Mouse (Mus musculus): ENCODE results near the gene Cped1.

Gene Cped1

GRCm38 (mm10) chr6:21999025-21999424, 13.3 kb downstream of the Cped1 start:
- no peak for ATAC-seq (ENCODE audit: insufficient number of reproducible peaks, low FRiP score, low TSS enrichment)

GRCm38 (mm10) chr6:22000086-22000485, 14.4 kb downstream of the Cped1 start:
- no peak for ATAC-seq (ENCODE audit: insufficient number of reproducible peaks, low FRiP score, low TSS enrichment)

- ATAC-seq (ENCODE audit: insufficient number of reproducible peaks, low FRiP score, low TSS enrichment) = no peak
Measured at GRCm38 (mm10) chr6:22000881-22001280, 15.2 kb downstream of the Cped1 start.

- no peak for ATAC-seq (ENCODE audit: insufficient number of reproducible peaks, low FRiP score, low TSS enrichment)
Measured at GRCm38 (mm10) chr6:22001284-22001916, 15.7 kb downstream of the Cped1 start.

GRCm38 (mm10) chr6:22002521-22003199, 16.9 kb downstream of the Cped1 start:
- no peak for ATAC-seq (ENCODE audit: insufficient number of reproducible peaks, low FRiP score, low TSS enrichment)

GRCm38 (mm10) chr6:22003200-22003587, 17.5 kb downstream of the Cped1 start:
- ATAC-seq (ENCODE audit: insufficient number of reproducible peaks, low FRiP score, low TSS enrichment) = no peak

GRCm38 (mm10) chr6:22003959-22004543, 18.3 kb downstream of the Cped1 start:
- ATAC-seq (ENCODE audit: insufficient number of reproducible peaks, low FRiP score, low TSS enrichment) = no peak

- no peak for ATAC-seq (ENCODE audit: insufficient number of reproducible peaks, low FRiP score, low TSS enrichment)
Measured at GRCm38 (mm10) chr6:22008346-22008745, 22.6 kb downstream of the Cped1 start.

GRCm38 (mm10) chr6:22010258-22010657, 24.5 kb downstream of the Cped1 start:
- no peak for ATAC-seq (ENCODE audit: insufficient number of reproducible peaks, low FRiP score, low TSS enrichment)

- ATAC-seq (ENCODE audit: insufficient number of reproducible peaks, low FRiP score, low TSS enrichment) = no peak
Measured at GRCm38 (mm10) chr6:22010761-22011281, 25.1 kb downstream of the Cped1 start.

- ATAC-seq (ENCODE audit: insufficient number of reproducible peaks, low FRiP score, low TSS enrichment) = no peak
Measured at GRCm38 (mm10) chr6:22011546-22011945, 25.8 kb downstream of the Cped1 start.

GRCm38 (mm10) chr6:22012099-22012498, 26.4 kb downstream of the Cped1 start:
- no peak for ATAC-seq (ENCODE audit: insufficient number of reproducible peaks, low FRiP score, low TSS enrichment)

GRCm38 (mm10) chr6:22012501-22012900, 26.8 kb downstream of the Cped1 start:
- no peak for ATAC-seq (ENCODE audit: insufficient number of reproducible peaks, low FRiP score, low TSS enrichment)

- no peak for ATAC-seq (ENCODE audit: insufficient number of reproducible peaks, low FRiP score, low TSS enrichment)
Measured at GRCm38 (mm10) chr6:22013394-22013793, 27.7 kb downstream of the Cped1 start.

GRCm38 (mm10) chr6:22014291-22014911, 28.7 kb downstream of the Cped1 start:
- no peak for ATAC-seq (ENCODE audit: insufficient number of reproducible peaks, low FRiP score, low TSS enrichment)

GRCm38 (mm10) chr6:22017631-22018030, 31.9 kb downstream of the Cped1 start:
- ATAC-seq (ENCODE audit: insufficient number of reproducible peaks, low FRiP score, low TSS enrichment) = no peak

- no peak for ATAC-seq (ENCODE audit: insufficient number of reproducible peaks, low FRiP score, low TSS enrichment)
Measured at GRCm38 (mm10) chr6:22018768-22019445, 33.2 kb downstream of the Cped1 start.

GRCm38 (mm10) chr6:22019637-22020036, 33.9 kb downstream of the Cped1 start:
- no peak for ATAC-seq (ENCODE audit: insufficient number of reproducible peaks, low FRiP score, low TSS enrichment)

GRCm38 (mm10) chr6:22020696-22021095, 35.0 kb downstream of the Cped1 start:
- no peak for ATAC-seq (ENCODE audit: insufficient number of reproducible peaks, low FRiP score, low TSS enrichment)

- no peak for ATAC-seq (ENCODE audit: insufficient number of reproducible peaks, low FRiP score, low TSS enrichment)
Measured at GRCm38 (mm10) chr6:22021315-22021714, 35.6 kb downstream of the Cped1 start.

GRCm38 (mm10) chr6:22024168-22024567, 38.5 kb downstream of the Cped1 start:
- ATAC-seq (ENCODE audit: insufficient number of reproducible peaks, low FRiP score, low TSS enrichment) = no peak

Measured in cerebellum, adult (tissue).